19 mouse cellular contexts compared by ENCODE assay signal in the genomic region with DNA sequence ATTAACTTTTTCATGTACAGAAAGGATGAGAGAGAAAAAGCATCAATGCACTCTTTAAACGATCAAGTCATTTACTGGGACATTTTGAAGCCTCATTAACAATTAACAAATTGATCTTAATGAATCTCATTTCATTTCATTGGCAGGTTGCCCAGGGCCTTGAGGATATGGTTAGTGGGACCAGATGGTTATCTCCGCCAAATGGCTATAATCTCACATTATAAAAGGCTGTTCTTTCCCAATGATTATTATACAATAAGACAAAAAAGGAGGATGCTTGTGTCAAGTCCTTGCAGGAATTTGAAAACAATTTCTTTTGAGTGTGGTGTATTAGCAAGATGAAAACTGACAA.
DNase-seq lines count a peak whose midpoint lies in the region; ATAC-seq and TF ChIP-seq lines count a peak whose summit lies in the region.
"Had no signal": no experiment of that assay in that cellular context is flagged by ENCODE, and none has a peak within 500 bp of the region (broad histone marks: within the 10 kb centered on the region; RNA-seq: fewer than 3 reads in every experiment).

No protein-coding gene starts in this region.

- no peak for TF ChIP-seq CTCF in liver, postnatal 0 days (IDR thresholded peaks at IDR 0.05; ENCODE audit: low read depth)

- DNase-seq in cerebellum, adult 9-10 months: peak; percentile 17
- no peak for DNase-seq in cerebellum, postnatal 36 days
- DNase-seq in midbrain, embryonic 14.5 days: peak; percentile 72
- DNase-seq in midbrain, embryonic 11.5 days (ENCODE audit: low spot score, missing footprints): no peak
- peak; percentile 91 for DNase-seq in forebrain, embryonic 14.5 days (ENCODE audit: low spot score)
- DNase-seq in ovary, postnatal 10 days (ENCODE audit: low spot score): no peak
- no peak for DNase-seq in liver, postnatal 0 days
- DNase-seq: adrenal gland, postnatal 14 days; heart, adult 2 months; lung, adult 2 months; spleen, adult 18-20 months; thymus, postnatal 25 days had no signal

- H3K36me3 ChIP-seq in midbrain, embryonic 14.5 days (ENCODE audit: control insufficient read depth, insufficient read depth, low read length): no peaks in the 10 kb centered on the region
- no peaks in the 10 kb centered on the region for H3K36me3 ChIP-seq in midbrain, embryonic 11.5 days (ENCODE audit: control insufficient read depth, insufficient read depth, low read length)
- no peaks in the 10 kb centered on the region for H3K36me3 ChIP-seq in forebrain, embryonic 14.5 days (ENCODE audit: control insufficient read depth, insufficient read depth, low read length)
- no peaks in the 10 kb centered on the region for H3K36me3 ChIP-seq in midbrain, embryonic 16.5 days (ENCODE audit: control insufficient read depth, insufficient read depth, low read length)
- no peaks in the 10 kb centered on the region for H3K36me3 ChIP-seq in liver, postnatal 0 days (replicated peaks; ENCODE audit: insufficient read depth, low read length)
- H3K36me3 ChIP-seq: embryonic facial prominence, embryonic 13.5 days; limb, embryonic 15.5 days; stomach, embryonic 15.5 days had no signal

- H3K9ac ChIP-seq in midbrain, embryonic 14.5 days (replicated peaks; ENCODE audit: low read length): no peak overlapping the region
- H3K9ac ChIP-seq in midbrain, embryonic 11.5 days (ENCODE audit: low read length): no peak overlapping the region
- H3K9ac ChIP-seq in forebrain, embryonic 14.5 days (ENCODE audit: low read length): no peak overlapping the region
- H3K9ac ChIP-seq in midbrain, embryonic 16.5 days (ENCODE audit: low read depth, low read length): no peak overlapping the region
- H3K9ac ChIP-seq in liver, postnatal 0 days (replicated peaks): no peak overlapping the region
- H3K9ac ChIP-seq: embryonic facial prominence, embryonic 13.5 days; limb, embryonic 15.5 days; stomach, embryonic 15.5 days had no signal

- WGBS in midbrain, embryonic 14.5 days: 64% methylated on average over 2 of the region's 2 CpGs
- WGBS in midbrain, embryonic 11.5 days: 88% methylated on average over 2 of the region's 2 CpGs
- WGBS in forebrain, embryonic 14.5 days: 12% methylated on average over 2 of the region's 2 CpGs
- WGBS in midbrain, embryonic 16.5 days: 51% methylated on average over 2 of the region's 2 CpGs
- WGBS in liver, postnatal 0 days (ENCODE audit: insufficient replicate concordance): 68% methylated on average over 2 of the region's 2 CpGs

- H3K27ac ChIP-seq in midbrain, embryonic 14.5 days (replicated peaks; ENCODE audit: low read depth, low read length): no peak overlapping the region
- no peak overlapping the region for H3K27ac ChIP-seq in midbrain, embryonic 11.5 days (ENCODE audit: low read depth, low read length)
- H3K27ac ChIP-seq in forebrain, embryonic 14.5 days (ENCODE audit: low read depth, low read length): no peak overlapping the region
- no peak overlapping the region for H3K27ac ChIP-seq in midbrain, embryonic 16.5 days (ENCODE audit: low read length)
- H3K27ac ChIP-seq in liver, postnatal 0 days (ENCODE audit: low read depth): no peak overlapping the region
- H3K27ac ChIP-seq: embryonic facial prominence, embryonic 13.5 days; heart, adult 2 months; kidney, postnatal 0 days; layer of hippocampus, adult 2 months; limb, embryonic 15.5 days; stomach, embryonic 15.5 days had no signal

- no peaks in the 10 kb centered on the region for H3K27me3 ChIP-seq in midbrain, embryonic 14.5 days (ENCODE audit: control insufficient read depth, insufficient read depth, low read length)
- H3K27me3 ChIP-seq in midbrain, embryonic 11.5 days (ENCODE audit: control insufficient read depth, insufficient read depth, low read length): no peaks in the 10 kb centered on the region
- H3K27me3 ChIP-seq in forebrain, embryonic 14.5 days (replicated peaks; ENCODE audit: control insufficient read depth, insufficient read depth, low read length): no peaks in the 10 kb centered on the region
- H3K27me3 ChIP-seq in midbrain, embryonic 16.5 days (ENCODE audit: control insufficient read depth, insufficient read depth, low read depth, low read length): no peaks in the 10 kb centered on the region
- no peaks in the 10 kb centered on the region for H3K27me3 ChIP-seq in liver, postnatal 0 days (ENCODE audit: insufficient read depth, low read length)
- H3K27me3 ChIP-seq: embryonic facial prominence, embryonic 13.5 days; limb, embryonic 15.5 days; stomach, embryonic 15.5 days had no signal

- no peak for TF ChIP-seq EP300 in liver, postnatal 0 days (IDR thresholded peaks at IDR 0.05; ENCODE audit: low read depth)

- no peak; the same call in 1 of the 2 replicates for ATAC-seq in midbrain, embryonic 14.5 days (ENCODE audit: low FRiP score, low TSS enrichment)
- no peak for ATAC-seq in midbrain, embryonic 11.5 days (ENCODE audit: low FRiP score)
- peak; percentile 88 for ATAC-seq in forebrain, embryonic 14.5 days
- peak; percentile 56; the same call in 1 of the 2 replicates for ATAC-seq in midbrain, embryonic 16.5 days
- ATAC-seq in liver, postnatal 0 days: no peak
- ATAC-seq: intestine, postnatal 0 days had no signal

- H3K4me1 ChIP-seq in midbrain, embryonic 14.5 days (ENCODE audit: control insufficient read depth, insufficient read depth, low read length): no peaks in the 10 kb centered on the region
- no peaks in the 10 kb centered on the region for H3K4me1 ChIP-seq in midbrain, embryonic 11.5 days (ENCODE audit: control insufficient read depth, insufficient read depth, low read length)
- peaks cover 2% of the 10 kb centered on the region; the same call in 1 of the 2 replicates for H3K4me1 ChIP-seq in forebrain, embryonic 14.5 days (ENCODE audit: control insufficient read depth, insufficient read depth, low read length)
- H3K4me1 ChIP-seq in midbrain, embryonic 16.5 days (ENCODE audit: control insufficient read depth, insufficient read depth, low read length): no peaks in the 10 kb centered on the region
- no peaks in the 10 kb centered on the region for H3K4me1 ChIP-seq in liver, postnatal 0 days (ENCODE audit: insufficient read depth)
- H3K4me1 ChIP-seq: embryonic facial prominence, embryonic 13.5 days; limb, embryonic 15.5 days; stomach, embryonic 15.5 days had no signal

- H3K4me3 ChIP-seq in midbrain, embryonic 14.5 days (replicated peaks; ENCODE audit: low read depth, low read length): no peak overlapping the region
- no peak overlapping the region for H3K4me3 ChIP-seq in midbrain, embryonic 11.5 days (ENCODE audit: low read depth, low read length)
- no peak overlapping the region for H3K4me3 ChIP-seq in forebrain, embryonic 14.5 days (ENCODE audit: low read depth, low read length)
- no peak overlapping the region for H3K4me3 ChIP-seq in midbrain, embryonic 16.5 days (ENCODE audit: low read depth, low read length)
- H3K4me3 ChIP-seq in liver, postnatal 0 days (ENCODE audit: low read depth, low read length): no peak overlapping the region
- H3K4me3 ChIP-seq: embryonic facial prominence, embryonic 13.5 days; heart, adult 2 months; layer of hippocampus, adult 2 months; limb, embryonic 15.5 days; stomach, embryonic 15.5 days had no signal

- H3K4me2 ChIP-seq in midbrain, embryonic 14.5 days (ENCODE audit: low read length): no peak overlapping the region
- H3K4me2 ChIP-seq in midbrain, embryonic 11.5 days: no peak overlapping the region
- no peak overlapping the region for H3K4me2 ChIP-seq in forebrain, embryonic 14.5 days (ENCODE audit: low read length)
- no peak overlapping the region for H3K4me2 ChIP-seq in midbrain, embryonic 16.5 days (ENCODE audit: low read length)
- H3K4me2 ChIP-seq in liver, postnatal 0 days (ENCODE audit: low read depth, low read length): no peak overlapping the region
- H3K4me2 ChIP-seq: embryonic facial prominence, embryonic 13.5 days; limb, embryonic 15.5 days; stomach, embryonic 15.5 days had no signal

- no peaks in the 10 kb centered on the region for H3K9me3 ChIP-seq in midbrain, embryonic 14.5 days (ENCODE audit: control insufficient read depth, low read length)
- no peaks in the 10 kb centered on the region for H3K9me3 ChIP-seq in midbrain, embryonic 11.5 days (ENCODE audit: control insufficient read depth, low read length)
- no peaks in the 10 kb centered on the region for H3K9me3 ChIP-seq in forebrain, embryonic 14.5 days (replicated peaks; ENCODE audit: control insufficient read depth, low read length)
- H3K9me3 ChIP-seq in midbrain, embryonic 16.5 days (replicated peaks; ENCODE audit: control insufficient read depth, low read length, poor library complexity, severe bottlenecking): no peaks in the 10 kb centered on the region
- no peaks in the 10 kb centered on the region for H3K9me3 ChIP-seq in liver, postnatal 0 days (ENCODE audit: low read length)
- H3K9me3 ChIP-seq: embryonic facial prominence, embryonic 13.5 days; limb, embryonic 15.5 days; stomach, embryonic 15.5 days had no signal

Comparison
In these comparisons a context has a peak if more than half of its experiments do, and no peak if none do; other contexts are left out.
1. DNase-seq: peak in cerebellum, adult 9-10 months (single experiment), midbrain, embryonic 14.5 days (single experiment) and forebrain, embryonic 14.5 days (single experiment); none in cerebellum, postnatal 36 days (0 of 2), midbrain, embryonic 11.5 days (single experiment), ovary, postnatal 10 days (single experiment) and liver, postnatal 0 days (single experiment).
2. ATAC-seq: peak in forebrain, embryonic 14.5 days (single experiment) and midbrain, embryonic 16.5 days (single experiment); none in midbrain, embryonic 14.5 days (single experiment), midbrain, embryonic 11.5 days (single experiment) and liver, postnatal 0 days (single experiment).